Mouse (Mus musculus): Measurements from ENCODE around the gene Spcs2. TPM values are rescaled to one million over a fixed set of nuclear protein-coding genes. Genes with fewer than 3 reads are reported as not detected.

Spcs2 gene
- total RNA-seq (2022) = 100 to 1,000 TPM in 2 of 4 experiments, 10 to 100 TPM in 2; 80.9 to 103 (median 97.5) TPM

GRCm38 (mm10) chr7:99863362-99863761 lies at the start of gene Spcs2:
TSS of gene Spcs2 (minus strand) at chr7:99863462.
- no peak for DNase-seq (ENCODE audit: low spot score in 2 of 2)

DNA sequence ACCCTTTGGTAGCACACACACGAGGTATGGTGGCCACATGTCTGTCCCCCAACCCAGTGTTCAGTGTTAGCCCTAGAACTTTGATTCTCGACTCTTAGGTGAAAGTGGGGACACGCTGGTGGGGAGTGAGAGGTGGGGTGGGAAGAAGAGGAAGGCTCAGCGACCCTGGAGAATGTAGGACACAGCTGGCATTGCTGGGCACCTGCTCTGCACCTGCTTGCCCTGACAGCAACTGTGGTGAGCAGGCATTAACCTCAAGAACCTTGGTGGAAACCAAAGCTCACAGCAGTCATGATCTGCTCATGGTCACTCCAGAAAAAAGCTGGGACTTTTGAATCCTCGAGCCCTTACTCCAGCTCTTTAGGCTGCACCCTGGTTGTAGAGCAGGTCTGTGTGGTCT lies 47.8 kb upstream of the Spcs2 start:
- no peak for DNase-seq (ENCODE audit: low spot score in 2 of 2)

DNA sequence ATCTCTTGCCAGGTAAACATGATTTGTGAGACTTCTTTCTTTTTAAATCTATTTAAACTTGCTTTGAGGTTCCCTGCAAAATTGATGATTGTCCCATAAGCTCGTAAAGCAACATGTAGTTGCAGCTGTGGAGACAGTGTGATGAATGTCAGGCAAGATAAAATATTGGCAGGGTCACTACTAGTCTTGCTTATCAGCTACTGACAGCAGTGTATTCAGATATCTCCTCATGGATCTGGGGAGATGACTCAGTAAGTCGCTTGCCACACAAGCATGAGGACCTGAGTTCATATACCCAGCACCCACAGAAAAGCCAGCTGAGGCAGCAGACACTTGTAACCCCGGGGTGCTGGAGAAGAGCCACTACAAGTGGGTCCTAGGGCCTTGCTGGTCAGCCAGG lies 44.2 kb upstream of the Spcs2 start:
- no peak for DNase-seq (ENCODE audit: low spot score in 2 of 2)

DNA sequence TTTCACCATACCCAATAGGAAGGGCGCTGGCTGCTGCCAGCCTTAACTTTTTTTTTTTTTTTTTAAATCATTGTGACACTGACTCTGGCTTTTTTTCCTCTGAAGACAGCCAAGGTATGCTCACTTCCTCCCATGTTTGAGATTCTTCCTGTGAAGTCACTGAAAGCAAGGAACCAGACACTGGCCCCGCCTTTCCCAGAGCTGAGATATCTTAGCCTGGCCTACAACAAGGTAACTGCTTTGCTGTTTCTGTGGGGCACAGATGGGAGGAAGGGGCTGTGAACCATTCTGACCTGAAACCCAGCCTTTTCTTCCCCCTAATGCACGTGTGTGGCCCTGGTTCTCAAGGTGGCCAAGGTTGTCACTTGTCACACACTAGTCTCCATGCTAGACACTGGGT lies 43.1 kb upstream of the Spcs2 start:
- no peak for DNase-seq (ENCODE audit: low spot score in 2 of 2)

GRCm38 (mm10) chr7:99904421-99905005 lies 41.3 kb upstream of the Spcs2 start:
- peak; percentile 11 to 17 for DNase-seq (ENCODE audit: low spot score in 2 of 2)

GRCm38 (mm10) chr7:99902918-99903665 lies 39.8 kb upstream of the Spcs2 start:
- DNase-seq (ENCODE audit: low spot score in 2 of 2) = no peak

DNA sequence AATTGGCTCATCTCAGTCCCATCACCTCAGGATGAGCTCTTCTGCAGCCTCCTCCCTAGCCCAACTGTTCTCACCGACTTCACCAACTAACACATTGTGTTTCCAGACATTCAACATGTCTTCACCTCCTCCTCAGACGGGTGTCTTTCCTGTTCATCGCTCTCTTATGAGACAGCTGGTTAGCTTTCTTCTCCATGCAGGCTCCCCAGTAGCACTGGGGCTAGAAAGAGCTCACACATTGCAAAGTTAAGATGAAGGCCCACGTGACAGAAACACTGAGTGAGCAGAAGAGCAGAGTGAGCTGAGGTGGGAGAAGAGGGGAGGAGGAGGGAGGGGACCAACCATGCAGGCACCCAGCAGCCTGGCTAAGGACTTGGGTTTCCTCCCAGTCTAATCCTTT lies 38.9 kb upstream of the Spcs2 start:
- no peak for DNase-seq (ENCODE audit: low spot score in 2 of 2)

DNA sequence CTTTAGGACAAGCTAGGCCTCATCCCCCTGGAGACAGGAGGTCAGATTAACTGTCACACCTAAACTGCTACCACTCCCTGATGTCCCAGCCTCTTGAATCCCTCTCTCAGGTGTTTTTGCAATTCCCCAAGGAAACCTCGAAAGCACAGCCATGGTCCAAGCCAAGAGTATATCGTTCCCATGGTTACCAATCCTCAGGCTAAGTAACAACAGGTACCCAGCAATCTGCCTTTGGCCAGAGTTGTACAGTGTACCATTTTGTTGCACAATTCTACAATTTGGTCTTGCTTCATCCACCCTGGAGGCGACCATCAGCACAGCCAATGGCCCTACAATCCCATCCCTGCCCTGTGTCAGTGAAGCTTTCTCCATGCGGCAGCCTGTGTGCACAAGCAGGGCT lies 33.6 kb upstream of the Spcs2 start:
- no peak for DNase-seq (ENCODE audit: low spot score in 2 of 2)

GRCm38 (mm10) chr7:99894478-99894877 lies 31.2 kb upstream of the Spcs2 start:
- no peak for DNase-seq (ENCODE audit: low spot score in 2 of 2)

GRCm38 (mm10) chr7:99893967-99894366 lies 30.7 kb upstream of the Spcs2 start:
- no peak for DNase-seq (ENCODE audit: low spot score in 2 of 2)

- no peak for DNase-seq (ENCODE audit: low spot score in 2 of 2)
Measured at GRCm38 (mm10) chr7:99892351-99892750, 29.1 kb upstream of the Spcs2 start.

GRCm38 (mm10) chr7:99891471-99891870 lies 28.2 kb upstream of the Spcs2 start:
- DNase-seq (ENCODE audit: low spot score in 2 of 2) = no peak

- no peak for DNase-seq (ENCODE audit: low spot score in 2 of 2)
Measured at GRCm38 (mm10) chr7:99890168-99890755, 27.0 kb upstream of the Spcs2 start.

DNA sequence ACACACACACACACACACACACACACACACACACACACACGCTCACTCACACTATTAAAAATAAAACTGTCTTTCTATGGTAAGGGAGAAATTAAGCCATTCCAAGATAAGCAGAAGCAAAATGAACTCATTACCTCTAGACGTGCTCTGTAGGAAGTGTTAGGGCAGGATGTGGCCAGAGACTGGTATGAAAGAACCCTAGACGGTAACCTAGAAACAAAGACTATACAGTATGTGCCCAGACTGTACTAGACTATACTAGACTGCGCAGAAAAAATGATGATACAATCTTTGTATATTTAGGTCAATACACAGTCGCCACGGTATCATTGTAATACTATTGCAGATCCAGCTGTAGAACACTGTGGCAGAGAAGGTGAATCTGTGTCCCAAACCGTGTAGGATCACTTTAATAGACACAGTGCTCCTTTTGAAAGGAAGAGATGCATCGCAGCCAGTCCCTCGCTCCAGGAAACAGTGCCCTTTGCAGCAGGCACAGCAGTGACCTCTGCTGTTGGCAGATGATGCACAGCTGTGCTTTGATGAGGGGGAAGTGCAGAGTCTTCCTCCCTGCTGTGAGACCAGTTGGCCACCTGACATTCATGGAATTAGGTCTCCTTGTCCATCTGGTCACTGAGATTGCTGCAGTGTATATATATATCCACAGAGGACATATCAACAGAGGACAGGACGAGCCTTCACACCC lies 26.1 kb upstream of the Spcs2 start:
- no peak for DNase-seq (ENCODE audit: low spot score in 2 of 2)

GRCm38 (mm10) chr7:99887743-99888142 lies 24.5 kb upstream of the Spcs2 start:
- no peak for DNase-seq (ENCODE audit: low spot score in 2 of 2)

DNA sequence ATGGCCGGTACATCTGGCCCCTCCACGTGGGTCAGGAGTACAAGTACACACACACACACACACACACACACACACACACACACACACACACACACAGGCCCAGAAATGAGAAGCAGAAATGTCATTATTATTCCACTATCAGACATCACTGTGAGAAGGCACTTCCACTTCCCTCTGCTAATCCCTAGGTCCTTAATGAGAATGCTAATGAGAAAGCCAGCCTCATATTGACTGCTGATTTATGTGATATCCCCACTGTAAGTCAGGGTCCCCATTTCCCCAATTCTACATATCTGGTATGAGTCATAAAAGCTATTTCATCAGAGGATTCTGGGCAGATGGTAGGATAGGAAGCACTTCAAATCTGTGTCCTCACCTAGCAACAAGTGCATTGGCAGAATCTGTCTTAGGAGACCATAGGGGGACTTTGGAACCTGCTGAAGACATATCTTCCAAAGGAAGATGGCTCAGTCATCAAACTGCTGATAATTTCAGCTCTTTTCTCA lies 24.0 kb upstream of the Spcs2 start:
- DNase-seq (ENCODE audit: low spot score in 2 of 2) = no peak

GRCm38 (mm10) chr7:99878254-99878653 lies 15.0 kb upstream of the Spcs2 start:
- DNase-seq (ENCODE audit: low spot score in 2 of 2) = no peak

- peak; percentile 64 to 66 for DNase-seq (ENCODE audit: low spot score in 2 of 2)
Measured at GRCm38 (mm10) chr7:99876345-99876744, 13.1 kb upstream of the Spcs2 start.

DNA sequence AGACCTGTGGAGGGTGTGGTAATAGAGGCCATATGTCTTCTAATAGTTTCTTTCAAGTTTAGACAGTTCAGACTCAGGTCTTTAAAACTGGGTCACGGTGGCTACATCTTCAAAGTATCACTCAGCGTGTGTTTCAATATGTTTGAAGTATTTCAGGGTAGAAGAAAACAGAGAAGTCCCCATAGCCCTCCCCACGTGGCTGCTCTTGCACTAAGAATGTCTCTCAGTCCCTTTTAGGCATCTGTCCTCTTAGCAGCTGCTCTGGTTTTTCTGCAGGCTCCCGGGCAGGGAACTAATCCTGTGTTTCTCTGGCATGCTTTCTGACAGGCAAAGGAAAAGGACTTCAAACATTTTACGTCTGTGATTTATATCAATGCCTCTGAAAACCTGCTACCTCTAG lies 12.6 kb upstream of the Spcs2 start:
- no peak for DNase-seq (ENCODE audit: low spot score in 2 of 2)

GRCm38 (mm10) chr7:99873965-99874364 lies 10.7 kb upstream of the Spcs2 start:
- no peak for DNase-seq (ENCODE audit: low spot score in 2 of 2)

DNA sequence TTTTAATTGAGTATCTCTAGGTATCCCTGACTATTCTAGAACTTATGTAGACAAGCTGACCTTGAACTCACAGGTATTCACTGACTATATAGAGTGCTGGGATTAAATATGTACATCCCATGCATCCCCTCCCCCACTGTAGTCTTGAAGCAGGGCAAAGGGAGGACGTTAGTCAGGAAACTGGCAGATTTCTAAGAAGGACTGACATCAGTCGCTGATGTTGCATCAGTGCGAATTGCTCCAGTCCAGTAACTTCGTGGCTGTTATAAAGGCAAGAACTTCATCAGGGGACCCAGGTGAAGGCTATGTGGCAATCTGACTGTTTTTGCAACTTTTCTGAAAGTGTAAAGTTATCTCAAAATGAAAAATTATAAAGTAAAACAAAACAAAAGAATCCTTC lies 6.0 kb upstream of the Spcs2 start:
- no peak for DNase-seq (ENCODE audit: low spot score in 2 of 2)

DNA sequence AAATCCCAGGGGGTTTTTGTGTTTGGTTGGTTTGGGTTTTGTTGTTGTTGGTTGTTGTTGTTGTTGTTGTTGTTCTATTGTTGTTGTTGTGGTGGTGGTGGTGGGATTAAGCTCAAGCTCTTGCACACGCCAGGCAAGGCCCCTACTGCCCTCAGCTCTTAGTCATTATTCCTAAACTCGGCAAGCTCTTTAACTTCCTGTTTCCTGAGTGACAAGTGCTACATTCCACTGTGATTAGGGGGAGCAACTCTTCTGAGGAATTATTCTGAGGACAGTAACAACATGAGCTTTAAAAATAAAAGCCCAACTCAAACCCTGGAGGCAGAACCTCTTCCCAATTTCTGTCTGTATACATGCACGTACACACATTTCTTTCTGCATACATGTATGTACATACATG lies 2.0 kb upstream of the Spcs2 start:
- DNase-seq (ENCODE audit: low spot score in 2 of 2) = no peak

Measured in gastrocnemius, adult 8-10 months (tissue).